Mouse (Mus musculus) Patski (cell line): ENCODE measurements around the gene Agr2. TPM values are rescaled to one million over a fixed set of nuclear protein-coding genes. Genes with fewer than 3 reads are reported as not detected.

Source experiments
- ATAC-seq: fragments of 100-300 bp; one replicate; pipeline ENCODE4 v1.8.0; 2021
- CTCF ChIA-PET: fragments of 350-600 bp; sonication (Branson Sonifier 250); formaldehyde crosslinking; loops from one replicate; lab custom pipeline; 2022; ENCODE audit warnings: inconsistent platforms; lab: Charles Lee
- POLR2A ChIA-PET: fragments of 350-600 bp; sonication (Branson Sonifier 250); formaldehyde crosslinking; loops from one replicate; lab custom pipeline; 2022; ENCODE audit warnings: antibody characterized with exemption, inconsistent platforms; lab: Charles Lee
- DNase-seq: peaks from one replicate; pipeline ENCODE4 v3.0.0-alpha.2; 2011; ENCODE audit warnings: low read depth, low spot score
- H3K27me3 ChIP-seq: fragments of 371-371 bp; one replicate; pipeline ENCODE4 v1.5.1; 2021
- CTCF ChIP-seq: fragments of 100-300 bp; IDR thresholded peaks from one replicate; pipeline ENCODE4 v1.5.1; 2021
- in situ Hi-C: fragments of 300-500 bp; cut with MboI; formaldehyde crosslinking; loops from 3 replicates; pipeline ENCODE4 v1.11.1; 2018; ENCODE audit warnings: low pct_unique_long_range_greater_than_20kb, mixed read lengths
- polyA plus RNA-seq: library from polyadenylated mRNA; unstranded; gene quantifications from one replicate; pipeline ENCODE4 v1.2.3, GENCODE M21; 2021

Gene Agr2
- polyA plus RNA-seq, 1 experiment from 2014 or later: 0.09 TPM

DNA sequence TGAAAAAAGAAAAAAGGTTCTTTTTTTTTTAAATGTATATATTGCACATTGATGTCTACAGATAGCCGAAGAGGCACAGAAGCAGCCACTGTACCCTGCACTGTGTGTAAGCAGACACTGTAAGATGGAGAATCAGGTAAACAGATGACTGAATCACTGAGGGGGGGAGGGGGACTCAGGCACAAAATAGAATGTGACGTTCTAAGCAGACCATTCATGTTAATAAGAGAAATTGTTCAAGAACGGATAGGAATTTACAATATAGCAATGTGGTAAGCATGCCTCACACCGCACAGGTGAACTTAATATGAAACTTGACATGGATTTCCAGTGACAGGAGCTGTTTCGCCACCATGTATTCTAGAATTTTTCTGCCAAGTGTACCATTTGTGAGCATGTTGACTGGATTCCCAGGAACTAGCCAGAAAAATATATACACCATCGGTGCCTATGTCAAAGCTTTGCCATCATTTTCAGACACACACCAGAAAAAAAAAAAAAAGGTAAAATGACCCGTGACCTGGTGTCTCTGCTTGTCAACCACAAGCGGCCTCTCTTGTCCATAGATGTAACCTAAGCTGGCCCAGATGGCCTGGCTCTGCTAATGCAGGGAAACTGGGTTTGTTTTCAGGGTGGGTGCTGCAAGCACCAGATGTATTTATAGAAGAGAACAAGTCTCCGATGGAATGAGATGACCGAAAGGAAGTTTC lies 48.0 kb downstream of the Agr2 start:
- in situ Hi-C loops: no loop called here
- no peak for TF ChIP-seq CTCF
- H3K27me3 ChIP-seq: peaks cover 19% of the 10 kb centered on the region
- ChIA-PET POLR2A (no interaction called here), CTCF (no interaction called here)
- DNase-seq (no peak), ATAC-seq (no peak)

DNA sequence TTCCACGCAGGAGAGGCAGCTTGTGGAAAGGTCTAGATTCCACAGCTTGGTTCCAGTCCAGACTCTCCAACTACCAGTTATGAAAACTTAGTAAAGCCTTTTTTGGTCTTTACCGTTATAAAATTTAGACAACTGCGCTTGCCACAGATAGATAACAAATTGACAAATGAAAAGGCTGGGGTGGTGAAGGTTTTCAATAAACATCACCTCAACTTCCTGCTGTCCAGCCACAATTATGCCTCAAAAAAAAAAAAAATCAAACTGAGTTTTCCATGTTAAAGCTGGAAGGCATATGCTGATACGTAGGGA lies 48.5 kb downstream of the Agr2 start:
- ChIA-PET POLR2A (no interaction called here), CTCF (no interaction called here)
- in situ Hi-C loops: no loop called here
- H3K27me3 ChIP-seq: peaks cover 19% of the 10 kb centered on the region
- ATAC-seq (no peak), DNase-seq (no peak)
- no peak for TF ChIP-seq CTCF

DNA sequence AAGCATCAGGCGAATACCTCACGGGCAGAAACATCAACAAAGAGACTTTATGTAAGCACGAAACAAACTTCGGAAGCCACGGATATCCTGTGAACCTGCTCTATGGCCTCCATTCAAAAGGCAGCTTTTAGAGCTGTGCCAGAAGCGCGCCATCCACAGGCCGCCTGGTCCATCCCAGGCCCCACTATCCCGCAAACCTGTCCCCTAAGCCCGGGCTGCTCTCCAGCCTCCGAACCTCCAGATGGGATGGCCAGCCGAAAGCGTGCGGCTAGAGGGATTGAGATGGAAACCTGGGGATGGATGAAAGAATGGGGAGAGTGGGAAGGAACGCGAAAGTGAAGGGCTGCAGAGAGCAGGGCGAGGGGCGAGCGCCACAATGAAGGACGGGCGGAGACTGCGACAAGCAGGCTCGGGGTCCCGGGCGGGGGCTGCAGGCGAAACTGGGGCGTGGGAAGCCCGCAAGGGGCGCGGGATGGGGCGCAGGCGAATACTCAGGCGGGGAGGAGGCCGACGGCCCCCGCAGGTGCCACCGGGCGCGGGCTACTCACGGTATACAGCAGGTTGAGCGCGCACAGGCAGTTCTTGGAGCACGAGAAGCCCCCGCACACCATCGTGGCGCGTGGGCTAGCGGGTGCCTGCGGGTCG lies 49.1 kb downstream of the Agr2 start:
- DNase-seq: no peak
- peaks cover 19% of the 10 kb centered on the region for H3K27me3 ChIP-seq
- ATAC-seq: peak; percentile 68
- CTCF ChIA-PET: interaction anchor here (0.7 kb wide), 1 partner anchor 14 kb away, joined by 3 read pairs; no protein-coding TSS in a partner anchor
- in situ Hi-C loops: no loop called here
- POLR2A ChIA-PET: no interaction called here
- TF ChIP-seq CTCF: peak; percentile 52

DNA sequence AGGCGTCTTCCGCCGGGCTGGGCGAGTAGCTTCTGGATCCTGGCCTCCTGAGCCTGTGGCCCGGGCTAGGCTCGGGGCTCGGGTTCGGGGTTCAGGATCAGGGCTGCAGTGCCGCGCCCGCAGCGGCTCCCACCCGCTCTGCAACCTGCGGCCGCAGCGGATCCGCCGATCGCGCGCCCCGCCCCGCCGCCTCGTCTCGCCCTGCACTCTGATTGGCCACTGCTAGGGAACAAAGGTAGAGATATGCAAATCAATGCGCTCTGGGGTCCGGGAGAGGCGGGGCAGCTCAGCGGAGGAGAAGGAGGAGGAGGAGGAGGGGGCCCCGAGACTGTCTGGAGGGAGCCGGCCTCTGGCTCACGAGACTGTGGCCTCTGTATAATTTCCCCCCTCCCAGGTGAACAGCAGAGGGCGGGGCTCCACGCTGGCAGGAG lies 49.7 kb downstream of the Agr2 start, which contains the start of gene Tspan13:
Gene Tspan13 (minus strand): TSS at position 153 of the 431 bp plus-strand sequence.
- ChIA-PET POLR2A (no interaction called here), CTCF (interaction anchor here (0.7 kb wide), 1 partner anchor 13 kb away, joined by 3 read pairs; no protein-coding TSS in a partner anchor)
- in situ Hi-C loops: no loop called here
- peaks cover 19% of the 10 kb centered on the region for H3K27me3 ChIP-seq
- TF ChIP-seq CTCF: no peak
- DNase-seq: no peak
- peak; percentile 98 for ATAC-seq

DNA sequence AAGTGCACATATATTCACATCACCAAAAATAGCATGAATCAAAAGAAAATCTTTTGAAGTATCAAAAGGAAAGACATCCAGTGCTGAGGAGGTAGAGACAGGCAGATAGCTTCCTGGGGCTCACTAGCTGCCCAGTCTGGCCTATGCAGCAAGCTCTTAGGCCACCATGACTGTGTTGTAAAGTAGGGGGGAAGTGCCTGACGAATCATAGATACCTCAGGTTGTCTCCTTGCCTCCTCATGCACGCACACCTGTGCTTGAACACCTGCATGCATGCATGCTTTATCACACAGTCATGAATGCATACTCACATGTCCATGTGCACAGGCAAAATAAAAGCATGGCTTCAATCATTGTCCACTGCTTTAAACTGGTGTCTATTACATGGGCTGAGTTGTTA lies 52.0 kb downstream of the Agr2 start:
- TF ChIP-seq CTCF: no peak
- ChIA-PET CTCF (no interaction called here), POLR2A (no interaction called here)
- ATAC-seq (no peak), DNase-seq (no peak)
- peaks cover 19% of the 10 kb centered on the region for H3K27me3 ChIP-seq
- in situ Hi-C loops: no loop called here

DNA sequence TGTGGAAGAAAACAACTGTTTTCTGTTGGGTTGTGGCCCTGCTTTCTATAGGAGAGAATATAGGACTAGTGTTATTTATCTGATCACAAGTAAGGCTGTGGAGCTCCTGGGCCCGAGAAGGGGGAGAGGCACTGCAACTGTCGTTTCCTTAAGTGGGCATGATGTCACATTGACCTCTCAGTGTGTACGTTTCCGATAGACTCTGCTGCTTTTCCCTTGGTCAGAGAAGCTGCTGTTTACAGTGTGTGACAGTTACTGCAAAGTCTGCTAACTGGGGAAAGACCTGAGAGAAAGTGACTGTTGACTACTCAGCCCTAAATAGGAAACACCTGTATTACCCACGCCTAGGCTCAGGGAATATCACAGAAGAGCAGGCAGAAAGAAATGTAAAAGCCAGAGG lies 53.5 kb downstream of the Agr2 start:
- in situ Hi-C loops: no loop called here
- ATAC-seq (no peak), DNase-seq (no peak)
- ChIA-PET CTCF (no interaction called here), POLR2A (no interaction called here)
- TF ChIP-seq CTCF: no peak
- H3K27me3 ChIP-seq: peaks cover 19% of the 10 kb centered on the region

DNA sequence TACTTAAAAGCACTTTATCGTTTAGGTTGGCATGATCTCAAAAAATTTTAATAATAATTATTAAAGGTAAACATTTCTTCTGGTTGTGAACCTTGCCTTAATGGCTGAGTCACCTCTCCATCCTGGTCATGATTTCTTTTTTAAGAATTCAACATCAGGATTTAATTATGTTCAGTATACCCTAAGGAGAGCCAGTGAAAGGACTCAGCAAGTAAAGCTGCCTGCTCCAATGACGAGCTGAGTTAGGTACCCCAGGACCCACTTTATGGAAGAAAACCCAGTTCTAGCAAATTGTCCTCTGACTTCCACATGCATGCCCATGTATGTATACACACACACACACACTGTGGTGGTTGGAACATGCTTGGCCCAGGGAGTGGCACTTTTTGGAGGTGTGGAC lies 54.9 kb downstream of the Agr2 start:
- POLR2A ChIA-PET: no interaction called here

DNA sequence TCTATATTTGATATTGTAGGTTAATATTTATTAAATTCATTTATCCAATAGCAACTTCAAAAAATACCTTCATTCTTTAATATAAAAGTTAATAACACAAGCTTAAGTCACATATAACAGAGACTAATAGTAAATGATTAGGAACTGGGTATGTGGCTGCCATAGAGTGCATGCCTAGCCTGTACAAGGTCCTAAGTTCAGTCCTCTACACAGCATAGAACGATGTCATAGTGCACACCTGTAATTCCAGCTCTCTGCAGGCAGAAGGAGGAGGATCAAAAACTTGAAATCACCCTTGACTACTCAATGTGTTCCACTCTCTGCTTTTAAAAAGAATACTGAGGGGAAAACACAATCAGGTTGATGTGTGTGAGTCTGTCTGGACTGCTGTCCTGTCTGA lies 57.6 kb downstream of the Agr2 start:
- no peak for TF ChIP-seq CTCF
- ATAC-seq (no peak), DNase-seq (no peak)
- H3K27me3 ChIP-seq: no peaks in the 10 kb centered on the region
- ChIA-PET CTCF (no interaction called here), POLR2A (no interaction called here)
- in situ Hi-C loops: no loop called here

More for the DNA sequence above, 54.9 kb downstream of the Agr2 start:
- ATAC-seq: no peak
- TF ChIP-seq CTCF: no peak
- CTCF ChIA-PET: interaction anchor here (0.8 kb wide), 1 partner anchor 9 kb away, joined by 3 read pairs; no protein-coding TSS in a partner anchor
- peaks cover 12% of the 10 kb centered on the region for H3K27me3 ChIP-seq
- in situ Hi-C loops: no loop called here
- DNase-seq: no peak

Other genes starting within 250 kb of the Agr2 start
- not detected for gene Agr3, start 67.3 kb upstream of the Agr2 start, polyA plus RNA-seq
- 12.6 TPM for gene Tspan13, start 49.6 kb downstream of the Agr2 start, polyA plus RNA-seq
- 35.1 TPM for gene Ankmy2, start 164.2 kb downstream of the Agr2 start, polyA plus RNA-seq
- 52.3 TPM for gene Bzw2, start 165.2 kb downstream of the Agr2 start, polyA plus RNA-seq